Mouse (Mus musculus): ENCODE measurements around the gene Cavin3.

GRCm38 (mm10) chr7:105434798-105435197 is 47.3 kb downstream of the Cavin3 start:
- TF ChIP-seq POLR2A (IDR thresholded peaks at IDR 0.05; ENCODE audit: insufficient read depth, low read depth, low read length) (no peak), CTCF (IDR thresholded peaks at IDR 0.05; ENCODE audit: insufficient read depth, low read depth, low read length) (no peak)
